Mouse (Mus musculus) intestine, postnatal 0 days (tissue): ENCODE measurements around the gene Nostrin. TPM values are rescaled to one million over a fixed set of nuclear protein-coding genes. Genes with fewer than 3 reads are reported as not detected.
A peak's percentile ranks its signal among the peaks of the same experiment; 100 is the strongest.

Source experiments
- ATAC-seq: fragments of 200-750 bp; cut with Nextera tagmentation; 2 replicates; pipeline ENCODE4 v1.8.0; 2017; ENCODE audit warnings: mild to moderate bottlenecking, moderate TSS enrichment, moderate library complexity
- H3K27ac ChIP-seq: fragments of 300-500 bp; sonication (generic); 2 replicates; pipeline ENCODE4 v1.5.1; 2014; ENCODE audit warnings: mild to moderate bottlenecking, low read depth, low read length, moderate library complexity
- H3K27me3 ChIP-seq: fragments of 300-500 bp; sonication (generic); replicated peaks from 2 replicates; pipeline ENCODE4 v1.6.1; 2014; ENCODE audit warnings: low read length, mixed read lengths; ENCODE audit not compliant: control insufficient read depth, insufficient read depth
- H3K36me3 ChIP-seq: fragments of 300-500 bp; sonication (generic); 2 replicates; pipeline ENCODE4 v1.6.1; 2014; ENCODE audit warnings: mild to moderate bottlenecking, moderate library complexity; ENCODE audit not compliant: control insufficient read depth, insufficient read depth
- H3K4me1 ChIP-seq: fragments of 300-500 bp; sonication (generic); replicated peaks from 2 replicates; pipeline ENCODE4 v1.6.1; 2014; ENCODE audit warnings: antibody characterized with exemption, low read length, mixed read lengths; ENCODE audit not compliant: control insufficient read depth, insufficient read depth
- H3K4me2 ChIP-seq: fragments of 300-500 bp; sonication (generic); replicated peaks from 2 replicates; pipeline ENCODE4 v1.6.1; 2014; ENCODE audit warnings: low read depth, mild to moderate bottlenecking, moderate library complexity
- H3K4me3 ChIP-seq: fragments of 300-500 bp; sonication (generic); 2 replicates; pipeline ENCODE4 v1.5.1; 2014; ENCODE audit warnings: low read depth, low read length
- H3K9ac ChIP-seq: fragments of 300-500 bp; sonication (generic); 2 replicates; pipeline ENCODE4 v1.6.1; 2014; ENCODE audit warnings: mild to moderate bottlenecking, low read depth, low read length
- H3K9me3 ChIP-seq: fragments of 300-500 bp; sonication (generic); 2 replicates; pipeline ENCODE4 v1.6.1; 2016; ENCODE audit warnings: mixed run types; ENCODE audit not compliant: control insufficient read depth
- CTCF ChIP-seq: sonication (generic); IDR thresholded peaks from 2 replicates; pipeline ENCODE4 v1.5.1; 2016; ENCODE audit warnings: low read depth, mild to moderate bottlenecking, control low read depth, antibody characterized with exemption, moderate library complexity
- WGBS: fragments of 180-500 bp; shearing (Covaris S2); extraction: QIAGEN DNeasy Blood & Tissue Kit; methylation state at CpG from one replicate; pipeline ENCODE4 v1.1.7; 2014; 5-methylcytosine and 5-hydroxymethylcytosine counted together
- polyA plus RNA-seq: library from polyadenylated mRNA; unstranded; fragments of >200 nt; fragmentation: Nextera tagmentation; extraction: Ambion mirVana; gene quantifications from 2 replicates; pipeline ENCODE4 v1.2.1, GENCODE M21; 2015

Nostrin gene
- polyA plus RNA-seq, 1 experiment from 2014 or later, result 33.3 TPM

DNA sequence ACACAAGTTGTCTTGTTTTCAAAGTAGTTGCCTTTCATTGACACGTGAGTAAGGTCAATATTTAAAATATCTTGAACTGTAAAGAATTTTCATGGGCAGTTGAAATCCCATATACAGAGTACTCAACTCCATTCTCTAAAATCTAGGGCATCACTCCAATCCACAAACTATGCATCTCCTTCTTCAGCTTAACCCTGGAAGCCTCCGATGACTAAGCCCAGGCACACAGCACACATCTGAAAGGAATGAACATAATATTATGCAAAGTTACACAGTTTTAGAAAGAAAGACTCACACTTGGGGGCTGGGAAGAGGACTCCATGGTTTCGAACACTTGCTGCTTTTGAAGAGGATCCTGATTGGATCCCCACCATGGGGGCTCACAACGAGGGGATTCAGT is 13.9 kb upstream of the Nostrin start:
- H3K27me3 ChIP-seq, result no peaks in the 10 kb centered on the region
- no peak for ATAC-seq
- no peak overlapping the region for H3K4me3 ChIP-seq
- H3K27ac ChIP-seq, result no peak overlapping the region
- H3K4me2 ChIP-seq, result no peak overlapping the region
- H3K4me1 ChIP-seq, result no peaks in the 10 kb centered on the region
- TF ChIP-seq CTCF, result no peak
- no peak overlapping the region for H3K9ac ChIP-seq
- no peaks in the 10 kb centered on the region for H3K36me3 ChIP-seq
- 87% methylated on average over 4 of the region's 4 CpGs for WGBS
- H3K9me3 ChIP-seq, result no peaks in the 10 kb centered on the region

DNA sequence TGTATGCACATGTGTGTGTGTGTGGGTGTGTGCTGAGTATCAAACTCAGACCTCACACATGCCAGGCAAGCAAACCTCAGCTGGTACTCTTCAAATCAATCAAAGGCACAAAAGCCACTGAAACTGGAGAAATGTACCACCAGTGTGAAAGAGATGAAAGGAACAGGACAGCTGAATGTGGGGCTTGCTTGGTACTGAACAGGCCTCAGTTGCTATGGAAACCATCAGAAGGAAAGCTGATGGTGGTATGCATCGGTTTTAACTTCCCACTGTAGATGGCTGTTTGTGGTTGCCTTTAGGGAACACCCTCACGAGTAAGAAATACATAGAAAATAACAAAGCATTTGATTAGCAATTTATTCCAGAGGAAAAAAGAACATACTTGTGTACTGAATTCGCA is 10.2 kb upstream of the Nostrin start:
- Histone ChIP-seq H3K4me3 (no peak overlapping the region), H3K27me3 (no peaks in the 10 kb centered on the region), H3K9ac (no peak overlapping the region), H3K27ac (no peak overlapping the region), H3K4me1 (no peaks in the 10 kb centered on the region), H3K4me2 (no peak overlapping the region), H3K36me3 (no peaks in the 10 kb centered on the region), H3K9me3 (no peaks in the 10 kb centered on the region)
- ATAC-seq, result no peak
- no peak for TF ChIP-seq CTCF
- WGBS, result 80% methylated on average over 3 of the region's 3 CpGs

DNA sequence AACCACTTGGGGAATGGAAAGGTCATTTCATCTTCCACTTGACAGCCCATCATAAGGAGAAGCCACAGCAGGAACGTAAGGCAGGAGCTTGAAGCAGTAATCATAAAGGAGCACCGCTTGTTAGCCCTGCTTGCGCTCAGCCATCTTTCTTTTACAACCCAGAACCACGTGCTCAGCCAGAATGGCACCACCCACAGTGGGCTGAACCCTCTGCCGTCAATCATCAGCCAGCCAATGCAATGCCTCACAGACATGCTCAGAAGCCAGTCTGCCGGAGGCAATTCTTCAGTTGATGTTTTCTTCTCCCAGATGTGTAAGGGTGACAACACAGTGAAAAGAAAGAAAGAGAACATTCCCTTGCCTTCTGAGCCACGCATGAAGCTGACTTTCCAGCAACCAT is 7.3 kb upstream of the Nostrin start:
- Histone ChIP-seq H3K4me1 (no peaks in the 10 kb centered on the region), H3K4me2 (no peak overlapping the region), H3K36me3 (no peaks in the 10 kb centered on the region), H3K9ac (no peak overlapping the region), H3K27me3 (no peaks in the 10 kb centered on the region), H3K27ac (no peak overlapping the region), H3K9me3 (no peaks in the 10 kb centered on the region), H3K4me3 (no peak overlapping the region)
- peak; percentile 23; the same call in 1 of the 2 replicates for ATAC-seq
- TF ChIP-seq CTCF, result no peak
- 82% methylated on average over 7 of the region's 7 CpGs for WGBS

DNA sequence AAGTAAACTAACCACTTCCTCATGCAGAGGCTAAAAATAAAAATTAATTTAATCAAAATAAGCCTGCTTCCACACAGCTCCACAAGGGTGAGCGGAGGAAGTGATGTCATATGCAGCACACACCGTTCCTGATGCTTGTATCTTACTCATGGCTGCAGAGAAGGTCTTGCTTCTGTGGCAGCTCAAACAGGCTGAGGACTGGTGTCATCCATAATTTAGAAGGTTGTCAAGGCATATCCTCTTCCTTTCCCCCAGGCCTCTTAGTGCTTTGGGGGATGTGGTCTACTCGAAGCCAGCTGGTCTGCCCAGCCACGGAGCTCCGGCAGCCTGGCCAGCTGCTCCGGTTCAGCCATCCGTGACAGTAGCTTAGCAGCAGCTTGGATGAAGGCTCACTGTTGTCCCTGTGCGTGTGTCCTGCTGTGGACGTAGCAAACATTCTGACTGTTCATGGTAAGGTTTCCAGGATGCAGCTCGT is 6.6 kb upstream of the Nostrin start:
- no peaks in the 10 kb centered on the region for H3K27me3 ChIP-seq
- ATAC-seq, result no peak
- H3K4me3 ChIP-seq, result no peak overlapping the region
- H3K4me1 ChIP-seq, result no peaks in the 10 kb centered on the region
- 62% methylated on average over 10 of the region's 10 CpGs for WGBS
- no peak overlapping the region for H3K9ac ChIP-seq
- no peaks in the 10 kb centered on the region for H3K9me3 ChIP-seq
- H3K36me3 ChIP-seq, result no peaks in the 10 kb centered on the region
- TF ChIP-seq CTCF, result no peak
- no peak overlapping the region; the same call in 1 of the 2 replicates for H3K4me2 ChIP-seq
- no peak overlapping the region for H3K27ac ChIP-seq

DNA sequence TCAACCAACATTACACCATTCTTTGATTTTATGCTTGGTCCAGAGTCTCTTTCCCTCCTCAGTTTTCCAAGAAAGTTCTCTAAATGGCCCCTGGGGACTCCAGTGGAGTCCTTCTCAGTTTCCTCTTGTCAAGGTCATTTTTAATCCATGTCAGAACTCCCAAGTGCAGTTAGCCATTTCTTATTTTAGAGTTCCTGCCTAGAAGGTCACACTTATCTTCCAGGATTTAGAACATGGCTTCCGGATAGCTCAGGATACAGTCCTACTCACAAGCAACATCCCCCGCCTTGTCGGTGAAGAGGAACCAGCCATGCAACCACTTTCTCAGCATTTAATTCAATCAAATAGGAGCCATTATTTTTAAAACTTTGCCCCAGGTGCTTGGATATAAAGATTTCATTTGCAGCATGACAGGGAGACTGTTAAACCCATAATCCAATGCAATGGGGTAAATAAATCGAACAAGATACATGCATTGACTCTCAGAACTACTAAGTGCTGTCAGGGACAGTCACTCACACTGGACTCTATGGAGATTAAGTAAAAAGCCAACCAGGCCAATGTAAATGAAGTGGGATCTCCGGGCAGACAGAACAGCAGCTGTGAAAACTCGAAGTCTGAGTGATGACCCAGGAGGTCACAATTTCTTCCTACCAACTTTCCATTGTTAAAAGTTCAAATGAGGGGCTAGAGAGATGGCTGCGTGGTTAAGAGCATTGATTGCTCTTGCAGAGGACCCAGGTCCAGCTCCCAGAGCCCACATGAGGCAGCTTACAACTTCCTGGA is 6.0 kb upstream of the Nostrin start:
- Histone ChIP-seq H3K4me1 (no peaks in the 10 kb centered on the region), H3K4me2 (no peak overlapping the region), H3K36me3 (no peaks in the 10 kb centered on the region), H3K27ac (no peak overlapping the region), H3K27me3 (no peaks in the 10 kb centered on the region), H3K4me3 (no peak overlapping the region), H3K9ac (no peak overlapping the region), H3K9me3 (no peaks in the 10 kb centered on the region)
- WGBS, result 68% methylated on average over 7 of the region's 7 CpGs
- no peak for ATAC-seq
- no peak for TF ChIP-seq CTCF

DNA sequence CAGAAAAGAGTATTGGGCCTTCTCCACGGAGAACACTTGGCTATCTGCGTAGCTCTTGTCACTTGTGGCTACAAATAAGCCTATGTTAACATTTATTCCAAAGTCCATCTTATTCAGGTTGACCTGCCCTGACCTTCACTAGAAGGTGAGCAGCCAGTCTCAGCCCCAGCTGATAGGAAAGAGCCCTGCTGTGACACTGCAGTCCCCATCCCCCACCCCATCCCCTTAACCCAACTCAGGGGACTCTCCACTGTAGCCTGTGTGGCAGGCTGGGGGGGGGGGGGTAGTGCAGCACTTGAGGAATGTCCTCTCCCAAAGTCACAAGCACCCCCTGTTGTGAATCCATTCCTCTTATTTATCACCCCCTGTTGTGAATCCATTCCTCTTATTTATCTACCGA is 3.6 kb upstream of the Nostrin start:
- Histone ChIP-seq H3K4me2 (no peak overlapping the region), H3K9me3 (no peaks in the 10 kb centered on the region), H3K36me3 (no peaks in the 10 kb centered on the region), H3K4me1 (0 out of 2 replicates have a peak, but pooled peaks cover 10% of the 10 kb centered on the region), H3K4me3 (no peak overlapping the region), H3K27ac (no peak overlapping the region), H3K9ac (no peak overlapping the region), H3K27me3 (no peaks in the 10 kb centered on the region)
- WGBS, result 44% methylated on average over 3 of the region's 3 CpGs
- no peak for ATAC-seq
- TF ChIP-seq CTCF, result no peak
